Mouse (Mus musculus) heart, adult 2 months (tissue): Measurements from ENCODE around the gene Ddah2. TPM values are rescaled to one million over a fixed set of nuclear protein-coding genes. Genes with fewer than 3 reads are reported as not detected.

Experiments used
- DNase-seq, 2 experiments: peaks; one replicate each; pipeline ENCODE4 v3.0.0; 2021
- H3K27ac ChIP-seq: fragments of 200-600 bp; 2 replicates; pipeline ENCODE4 v1.8.1; 2022
- H3K27me3 ChIP-seq: fragments of 200-500 bp; 2 replicates; pipeline ENCODE4 v1.6.1; 2012; ENCODE audit warnings: mild to moderate bottlenecking, low read length, inconsistent platforms, mixed read lengths; ENCODE audit not compliant: control insufficient read depth, insufficient read depth
- H3K36me3 ChIP-seq: fragments of 200-500 bp; 2 replicates; pipeline ENCODE4 v1.6.1; 2012; ENCODE audit warnings: low read length, inconsistent platforms; ENCODE audit not compliant: control insufficient read depth, insufficient read depth
- H3K4me1 ChIP-seq: fragments of 200-500 bp; 2 replicates; pipeline ENCODE4 v1.6.1; 2011; ENCODE audit warnings: low read length; ENCODE audit not compliant: control insufficient read depth, insufficient read depth
- H3K4me3 ChIP-seq: fragments of 200-600 bp; 2 replicates; pipeline ENCODE4 v1.8.1; 2022
- H3K79me2 ChIP-seq: fragments of 200-500 bp; replicated peaks from 2 replicates; pipeline ENCODE4 v1.6.1; 2012; ENCODE audit warnings: mild to moderate bottlenecking, inconsistent platforms, low read length, moderate library complexity, mixed read lengths; ENCODE audit not compliant: control insufficient read depth, insufficient read depth
- H3K9ac ChIP-seq: fragments of 200-500 bp; 2 replicates; pipeline ENCODE4 v1.6.1; 2012; ENCODE audit warnings: low read depth, mild to moderate bottlenecking, control low read depth, inconsistent platforms, low read length, mixed read lengths
- CTCF ChIP-seq: fragments of 200-600 bp; IDR thresholded peaks from 2 replicates; pipeline ENCODE4 v1.8.1; 2022; ENCODE audit warnings: antibody characterized with exemption, mild to moderate bottlenecking, moderate library complexity
- EP300 ChIP-seq: fragments of 200-500 bp; IDR thresholded peaks from 2 replicates; pipeline ENCODE4 v1.6.1; 2011; ENCODE audit warnings: low read depth, low read length, control low read depth; ENCODE audit not compliant: insufficient read depth
- POLR2A ChIP-seq: fragments of 200-500 bp; IDR thresholded peaks from 2 replicates; pipeline ENCODE4 v1.6.1; 2011; ENCODE audit warnings: mild to moderate bottlenecking, low read depth, low read length, control low read depth; ENCODE audit not compliant: insufficient read depth
- WGBS: fragments of 180-500 bp; shearing (Covaris S2); methylation state at CpG from one replicate; pipeline ENCODE4 v1.1.7; 2018; 5-methylcytosine and 5-hydroxymethylcytosine counted together
- intact Hi-C: fragments of 180-260 bp; cut with DNase I; formaldehyde crosslinking; loops from one replicate; pipeline ENCODE4 v1.15.1; 2025
- polyA plus RNA-seq: library from polyadenylated mRNA; depleted of rRNA; stranded (reverse); fragments of >200 nt; gene quantifications from 2 replicates; pipeline ENCODE4 v1.2.3, GENCODE M21; 2012
- total RNA-seq, 2 experiments: library from RNA; stranded (reverse); gene quantifications; 2 replicates each; pipeline ENCODE4 v1.2.3; 2021

Gene Ddah2
- total and polyA plus RNA-seq, 3 experiments: 20.0 to 31.4 (median 20.5) TPM

GRCm38 (mm10) chr17:35083929-35084497 is 25.2 kb downstream of the Ddah2 start:
- DNase-seq: no peak
- TF ChIP-seq CTCF (no peak), POLR2A (no peak), EP300 (no peak)
- Histone ChIP-seq H3K79me2 (no peaks in the 10 kb centered on the region), H3K27ac (no peak overlapping the region), H3K4me3 (no peak overlapping the region), H3K9ac (no peak overlapping the region), H3K4me1 (peaks cover 3% of the 10 kb centered on the region; the same call in 1 of the 2 replicates), H3K36me3 (no peaks in the 10 kb centered on the region), H3K27me3 (no peaks in the 10 kb centered on the region)
- WGBS: 49% methylated on average over 3 of the region's 3 CpGs
- intact Hi-C loops: no loop called here

- TF ChIP-seq POLR2A: no peak
- TF ChIP-seq CTCF: no peak
- TF ChIP-seq EP300: no peak
- no peaks in the 10 kb centered on the region for H3K27me3 ChIP-seq
These were observed 26.5 kb downstream of the Ddah2 start, which contains the start of gene Ly6g6f for GRCm38 (mm10) chr17:35085208-35085865. Gene Ly6g6f (minus strand): TSS chr17:35085610.

GRCm38 (mm10) chr17:35088151-35088550 is 29.3 kb downstream of the Ddah2 start:
- no peak for DNase-seq
- H3K36me3 ChIP-seq: no peaks in the 10 kb centered on the region
- no peaks in the 10 kb centered on the region for H3K79me2 ChIP-seq
- no peak overlapping the region for H3K9ac ChIP-seq
- TF ChIP-seq POLR2A (no peak), EP300 (no peak), CTCF (peak; percentile 50)
- WGBS: 34% methylated on average over 2 of the region's 2 CpGs
- no peak overlapping the region for H3K27ac ChIP-seq
- H3K4me3 ChIP-seq: no peak overlapping the region
- H3K4me1 ChIP-seq: peaks cover 1% of the 10 kb centered on the region; the same call in 1 of the 2 replicates
- intact Hi-C loops: loop anchor here (2.0 kb wide), 2 partner anchors 29 to 67 kb away; partner anchors contain the start of gene Ddah2
- H3K27me3 ChIP-seq: no peaks in the 10 kb centered on the region

More at GRCm38 (mm10) chr17:35085208-35085865, 26.5 kb downstream of the Ddah2 start, which contains the start of gene Ly6g6f:
- intact Hi-C loops: no loop called here
- WGBS: 36% methylated on average over 7 of the region's 7 CpGs
- no peaks in the 10 kb centered on the region for H3K36me3 ChIP-seq
- no peak for DNase-seq
- H3K27ac ChIP-seq: no peak within 1 kb of the TSS
- H3K79me2 ChIP-seq: no peaks in the 10 kb centered on the region
- H3K4me1 ChIP-seq: peaks cover 1% of the 10 kb centered on the region; the same call in 1 of the 2 replicates
- H3K9ac ChIP-seq: no peak within 1 kb of the TSS
- no peak within 1 kb of the TSS for H3K4me3 ChIP-seq

GRCm38 (mm10) chr17:35088825-35089644 is 30.2 kb downstream of the Ddah2 start, which contains the start of gene Abhd16a:
Gene Abhd16a (plus strand): TSS chr17:35089263.
- 3% methylated on average over 67 of the region's 67 CpGs for WGBS
- peak; percentile 58 for TF ChIP-seq CTCF
- TF ChIP-seq EP300: no peak
- TF ChIP-seq POLR2A: peak; percentile 92

GRCm38 (mm10) chr17:35090166-35090932 is 31.5 kb downstream of the Ddah2 start:
- intact Hi-C loops: loop anchor here (2.0 kb wide), 1 partner anchor 30 kb away; the partner anchor contains the start of gene Gpank1
- Histone ChIP-seq H3K27ac (peak overlapping the region; percentile 99), H3K4me3 (peak overlapping the region; percentile 95), H3K36me3 (no peaks in the 10 kb centered on the region), H3K9ac (peak overlapping the region; percentile 11), H3K79me2 (no peaks in the 10 kb centered on the region), H3K4me1 (peaks cover 1% of the 10 kb centered on the region; the same call in 1 of the 2 replicates), H3K27me3 (no peaks in the 10 kb centered on the region)
- WGBS: 32% methylated on average over 8 of the region's 8 CpGs
- no peak for TF ChIP-seq POLR2A
- no peak for TF ChIP-seq CTCF
- no peak for TF ChIP-seq EP300
- peak; percentile 42 to 43 for DNase-seq

More at GRCm38 (mm10) chr17:35088825-35089644, 30.2 kb downstream of the Ddah2 start, which contains the start of gene Abhd16a:
- Histone ChIP-seq H3K4me3 (peak within 1 kb of the TSS; percentile 95), H3K9ac (peak within 1 kb of the TSS; percentile 99), H3K27me3 (no peaks in the 10 kb centered on the region), H3K27ac (peak within 1 kb of the TSS; percentile 99), H3K79me2 (no peaks in the 10 kb centered on the region), H3K36me3 (no peaks in the 10 kb centered on the region), H3K4me1 (peaks cover 1% of the 10 kb centered on the region; the same call in 1 of the 2 replicates)
- peak; percentile 95 to 97 for DNase-seq
- intact Hi-C loops: loop anchor here (2.0 kb wide), 2 partner anchors 30 to 68 kb away; partner anchors contain the start of gene Ddah2
